Mouse (Mus musculus) heart, adult 8-10 months (tissue): Measurements from ENCODE around the gene Olfr735. TPM values are rescaled to one million over a fixed set of nuclear protein-coding genes. Genes with fewer than 3 reads are reported as not detected.

Experiments
- DNase-seq: peaks from one replicate; pipeline ENCODE4 v3.0.0; 2022; ENCODE audit warnings: low spot score
- total RNA-seq, 4 experiments: library from RNA; stranded (reverse); gene quantifications; 2 replicates each; pipeline ENCODE4 v1.2.4; 2022

The Olfr735 gene
- not detected for total RNA-seq

GRCm38 (mm10) chr14:50348796-50349195 is at the start of gene Olfr735:
TSS of gene Olfr735 (minus strand) at chr14:50348872.
- DNase-seq, result no peak

GRCm38 (mm10) chr14:50380863-50381262 is 32.2 kb upstream of the Olfr735 start, which contains the start of gene Olfr736:
TSS of gene Olfr736 (plus strand) at chr14:50381163.
- DNase-seq, result peak; percentile 3

GRCm38 (mm10) chr14:50363561-50363960 is 14.9 kb upstream of the Olfr735 start:
- no peak for DNase-seq

GRCm38 (mm10) chr14:50360480-50360879 is 11.8 kb upstream of the Olfr735 start:
- DNase-seq, result no peak

GRCm38 (mm10) chr14:50357593-50357992 is 8.9 kb upstream of the Olfr735 start, which contains the start of gene Tlr11:
TSS of gene Tlr11 (plus strand) at chr14:50357914.
- DNase-seq, result peak; percentile 18

GRCm38 (mm10) chr14:50356725-50357124 is 8.1 kb upstream of the Olfr735 start:
- DNase-seq, result no peak

GRCm38 (mm10) chr14:50352438-50352837 is 3.8 kb upstream of the Olfr735 start:
- no peak for DNase-seq

- no peak for DNase-seq
Measured at GRCm38 (mm10) chr14:50326661-50327060, 22.0 kb downstream of the Olfr735 start, which contains the start of gene Olfr734. TSS of gene Olfr734 (minus strand) at chr14:50326761.

GRCm38 (mm10) chr14:50301422-50301821 is 47.2 kb downstream of the Olfr735 start, which contains the start of gene Olfr733:
TSS of gene Olfr733 (minus strand) at chr14:50301522.
- DNase-seq, result no peak

Other genes starting within 250 kb of the Olfr735 start
- gene Olfr727, start 225.7 kb downstream of the Olfr735 start, total RNA-seq, result not detected
- gene Olfr728, start 206.2 kb downstream of the Olfr735 start, total RNA-seq, result not detected
- gene Olfr729, start 196.0 kb downstream of the Olfr735 start, total RNA-seq, result not detected
- not detected for gene Olfr730, start 160.7 kb downstream of the Olfr735 start, total RNA-seq
- gene Olfr731, start 107.0 kb downstream of the Olfr735 start, total RNA-seq, result not detected
- gene Olfr732, start 64.7 kb downstream of the Olfr735 start, total RNA-seq, result not detected
- not detected for gene Olfr733, start 47.4 kb downstream of the Olfr735 start, total RNA-seq
- not detected for gene Olfr734, start 22.1 kb downstream of the Olfr735 start, total RNA-seq
- gene Tlr11, start 9.0 kb upstream of the Olfr735 start, total RNA-seq, result under 1 TPM in 2 of 4 experiments, not detected in 2; 0.09 to 0.13 TPM
- gene Olfr736, start 32.3 kb upstream of the Olfr735 start, total RNA-seq, result not detected
- not detected for gene Olfr738, start 58.7 kb upstream of the Olfr735 start, total RNA-seq
- not detected for gene Olfr739, start 69.8 kb upstream of the Olfr735 start, total RNA-seq
- not detected for gene Olfr740, start 96.7 kb upstream of the Olfr735 start, total RNA-seq
- gene Olfr741, start 123.9 kb upstream of the Olfr735 start, total RNA-seq, result not detected
- gene Olfr742, start 154.7 kb upstream of the Olfr735 start, total RNA-seq, result not detected
- gene Olfr743, start 173.0 kb upstream of the Olfr735 start, total RNA-seq, result not detected